Mouse (Mus musculus): ENCODE results near the gene Plppr2. TPM values are rescaled to one million over a fixed set of nuclear protein-coding genes. Genes with fewer than 3 reads are reported as not detected.
A peak's percentile ranks its signal among the peaks of the same experiment; 100 is the strongest.

Plppr2 gene
- total and polyA plus RNA-seq, 3 experiments: 1.3 to 13.9 TPM; not detected in 1

- TF ChIP-seq CHD2 (IDR thresholded peaks at IDR 0.05; ENCODE audit: low read length): no peak; the same call in 1 of the 2 replicates
- peak; percentile 98 for TF ChIP-seq NRF1 (IDR thresholded peaks at IDR 0.05; ENCODE audit: insufficient read depth, low read depth, low read length, poor library complexity, severe bottlenecking)
- peak; percentile 88 for TF ChIP-seq HCFC1 (IDR thresholded peaks at IDR 0.05; ENCODE audit: low read depth, low read length)
- no peak for TF ChIP-seq TAL1 (IDR thresholded peaks at IDR 0.05; ENCODE audit: low read length)
- peak; percentile 90 for TF ChIP-seq ZMIZ1 (IDR thresholded peaks at IDR 0.05; ENCODE audit: low read depth, low read length)
- no peak for TF ChIP-seq MAFK (IDR thresholded peaks at IDR 0.05; ENCODE audit: borderline replicate concordance, low read depth, low read length)
- TF ChIP-seq USF1 (IDR thresholded peaks at IDR 0.05; ENCODE audit: low read depth, low read length): peak; percentile 33; the same call in 1 of the 2 replicates
- no peak for TF ChIP-seq RAD21 (IDR thresholded peaks at IDR 0.05; ENCODE audit: low read depth, low read length)
- 0 out of 2 replicates have a peak, but pooled peaks have one; percentile 61 for TF ChIP-seq UBTF (IDR thresholded peaks at IDR 0.05; ENCODE audit: borderline replicate concordance, insufficient read depth, low read depth, low read length)
- TF ChIP-seq MYB (IDR thresholded peaks at IDR 0.05; ENCODE audit: low read depth, low read length): no peak
- TF ChIP-seq ZKSCAN1 (IDR thresholded peaks at IDR 0.05; ENCODE audit: low read depth, low read length): no peak
- TF ChIP-seq E2F4 (IDR thresholded peaks at IDR 0.05; ENCODE audit: borderline replicate concordance, low read depth, low read length): peak; percentile 75; the same call in 1 of the 2 replicates
- TF ChIP-seq ELF1 (IDR thresholded peaks at IDR 0.05; ENCODE audit: low read depth, low read length): peak; percentile 81; the same call in 1 of the 2 replicates
- TF ChIP-seq RCOR1 (IDR thresholded peaks at IDR 0.05; ENCODE audit: low read depth, low read length): no peak; the same call in 1 of the 2 replicates
Observed at GRCm38 (mm10) chr9:21927208-21927753, 9.6 kb upstream of the Plppr2 start, which contains the start of the genes Ccdc159 and Tmem205 (continued).

- no peak for TF ChIP-seq GABPA (IDR thresholded peaks at IDR 0.05; ENCODE audit: low read depth, low read length)
- TF ChIP-seq ZKSCAN1 (IDR thresholded peaks at IDR 0.05; ENCODE audit: low read depth, low read length): no peak
- no peak for TF ChIP-seq CHD2 (IDR thresholded peaks at IDR 0.05; ENCODE audit: low read length)
- no peak for TF ChIP-seq TBP (IDR thresholded peaks at IDR 0.05; ENCODE audit: low read depth, low read length)
- TF ChIP-seq MYC (IDR thresholded peaks at IDR 0.05; ENCODE audit: low read depth, low read length): no peak
- no peak for TF ChIP-seq SIN3A (IDR thresholded peaks at IDR 0.05; ENCODE audit: low read length)
- TF ChIP-seq TAL1 (IDR thresholded peaks at IDR 0.05; ENCODE audit: low read length): no peak
- no peak for TF ChIP-seq NRF1 (IDR thresholded peaks at IDR 0.05; ENCODE audit: insufficient read depth, low read depth, low read length, poor library complexity, severe bottlenecking)
- TF ChIP-seq MAX (IDR thresholded peaks at IDR 0.05; ENCODE audit: low read length): no peak
- Histone ChIP-seq H3K4me3 (ENCODE audit: control insufficient read depth in 1 of 2, insufficient read depth in 1 of 2, low read depth in 2 of 2, low read length in 2 of 2) (no peak overlapping the region), H3K9ac (ENCODE audit: control insufficient read depth, low read depth, low read length, poor library complexity, severe bottlenecking) (no peak overlapping the region), H3K4me1 (ENCODE audit: control insufficient read depth in 1 of 2, insufficient read depth in 2 of 2, low read length in 2 of 2) (peaks cover 16 to 37% of the 10 kb centered on the region in 2 experiments), H3K9me3 (replicated peaks; ENCODE audit: insufficient read depth, low read length) (no peaks in the 10 kb centered on the region), H3K79me2 (ENCODE audit: control insufficient read depth, insufficient read depth, low read length, poor library complexity) (peaks cover 8% of the 10 kb centered on the region), H3K36me3 (ENCODE audit: control insufficient read depth in 1 of 2, insufficient read depth in 2 of 2, low read length in 2 of 2) (peaks cover 2 to 32% of the 10 kb centered on the region in 2 experiments), H3K27me3 (ENCODE audit: control insufficient read depth in 1 of 2, insufficient read depth in 2 of 2, low read length in 2 of 2) (no peaks in the 10 kb centered on the region), H3K27ac (ENCODE audit: control insufficient read depth, low read depth, low read length) (no peak overlapping the region)
- DNase-seq (ENCODE audit: low read depth, low spot score): no peak
Observed at GRCm38 (mm10) chr9:21929208-21929607, 7.6 kb upstream of the Plppr2 start.
